Mouse (Mus musculus) megakaryocyte, embryonic 14.5 days (primary cell): Measurements from ENCODE around the gene Anapc16. TPM values are rescaled to one million over a fixed set of nuclear protein-coding genes. Genes with fewer than 3 reads are reported as not detected.

ENCODE experiments used
- H3K27me3 ChIP-seq: replicated peaks from 2 replicates; pipeline ENCODE3; 2012; ENCODE audit warnings: inconsistent platforms
- H3K36me3 ChIP-seq: replicated peaks from 2 replicates; pipeline ENCODE3; 2012; ENCODE audit warnings: low read length, inconsistent platforms, mixed read lengths
- H3K4me1 ChIP-seq: 2 replicates; pipeline ENCODE4 v1.6.1; 2012; ENCODE audit warnings: inconsistent platforms
- H3K4me3 ChIP-seq: replicated peaks from 2 replicates; pipeline ENCODE3; 2012; ENCODE audit warnings: moderate library complexity, mild to moderate bottlenecking, inconsistent platforms
- H3K9me3 ChIP-seq: 2 replicates; pipeline ENCODE4 v1.6.1; 2012; ENCODE audit warnings: inconsistent platforms
- FLI1 ChIP-seq: IDR thresholded peaks from 2 replicates; pipeline ENCODE4 v1.6.1; 2012; ENCODE audit warnings: low read length, inconsistent platforms, mixed read lengths
- GATA1 ChIP-seq: IDR thresholded peaks from 3 replicates; pipeline ENCODE4 v1.6.1; 2012; ENCODE audit warnings: mixed read lengths, low read length, inconsistent platforms, borderline replicate concordance
- polyA plus RNA-seq: library from polyadenylated mRNA; stranded (reverse); fragments of >175 nt; gene quantifications from 2 replicates; pipeline ENCODE4 v1.2.3, GENCODE M21; 2012; ENCODE audit warnings: low replicate concordance; ENCODE audit not compliant: insufficient read depth

The Anapc16 gene
- polyA plus RNA-seq, 1 experiment = 169 TPM

DNA sequence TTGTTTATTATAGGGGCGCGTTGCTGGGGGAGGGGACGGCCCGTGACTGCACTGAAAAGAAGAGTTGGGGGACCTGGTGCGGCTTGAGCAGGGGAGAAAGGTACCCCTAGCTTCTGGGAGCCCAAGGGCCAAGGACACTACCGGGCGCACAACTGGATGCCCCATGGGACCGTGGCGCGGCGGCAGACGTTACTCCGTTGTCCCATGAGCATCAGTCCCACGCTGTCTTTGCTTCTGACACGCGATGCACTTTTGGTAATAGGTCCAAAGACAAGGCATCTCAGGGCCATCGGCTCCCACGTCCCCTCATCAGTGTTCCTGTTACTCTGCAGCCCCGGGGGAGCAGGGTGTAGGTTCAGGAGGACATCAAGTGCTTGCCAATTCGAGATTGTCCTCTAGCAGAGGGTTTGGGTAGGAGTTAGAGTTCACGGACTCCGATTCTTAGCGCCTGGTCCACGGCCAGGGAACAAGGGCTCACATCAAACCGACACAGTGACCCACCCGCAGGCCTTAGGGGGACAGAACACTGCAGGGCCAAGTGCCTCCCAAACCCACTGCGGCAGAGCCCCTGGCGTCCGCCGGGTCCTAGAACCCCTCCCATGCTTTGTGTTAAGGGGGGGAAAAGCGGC lies 50.7 kb downstream of the Anapc16 start:
- Histone ChIP-seq H3K36me3 (peaks cover 27% of the 10 kb centered on the region), H3K9me3 (no peaks in the 10 kb centered on the region), H3K4me1 (peaks cover 63% of the 10 kb centered on the region), H3K4me3 (peak overlapping the region; percentile 93), H3K27me3 (no peaks in the 10 kb centered on the region)
- TF ChIP-seq GATA1 (no peak), FLI1 (no peak)

DNA sequence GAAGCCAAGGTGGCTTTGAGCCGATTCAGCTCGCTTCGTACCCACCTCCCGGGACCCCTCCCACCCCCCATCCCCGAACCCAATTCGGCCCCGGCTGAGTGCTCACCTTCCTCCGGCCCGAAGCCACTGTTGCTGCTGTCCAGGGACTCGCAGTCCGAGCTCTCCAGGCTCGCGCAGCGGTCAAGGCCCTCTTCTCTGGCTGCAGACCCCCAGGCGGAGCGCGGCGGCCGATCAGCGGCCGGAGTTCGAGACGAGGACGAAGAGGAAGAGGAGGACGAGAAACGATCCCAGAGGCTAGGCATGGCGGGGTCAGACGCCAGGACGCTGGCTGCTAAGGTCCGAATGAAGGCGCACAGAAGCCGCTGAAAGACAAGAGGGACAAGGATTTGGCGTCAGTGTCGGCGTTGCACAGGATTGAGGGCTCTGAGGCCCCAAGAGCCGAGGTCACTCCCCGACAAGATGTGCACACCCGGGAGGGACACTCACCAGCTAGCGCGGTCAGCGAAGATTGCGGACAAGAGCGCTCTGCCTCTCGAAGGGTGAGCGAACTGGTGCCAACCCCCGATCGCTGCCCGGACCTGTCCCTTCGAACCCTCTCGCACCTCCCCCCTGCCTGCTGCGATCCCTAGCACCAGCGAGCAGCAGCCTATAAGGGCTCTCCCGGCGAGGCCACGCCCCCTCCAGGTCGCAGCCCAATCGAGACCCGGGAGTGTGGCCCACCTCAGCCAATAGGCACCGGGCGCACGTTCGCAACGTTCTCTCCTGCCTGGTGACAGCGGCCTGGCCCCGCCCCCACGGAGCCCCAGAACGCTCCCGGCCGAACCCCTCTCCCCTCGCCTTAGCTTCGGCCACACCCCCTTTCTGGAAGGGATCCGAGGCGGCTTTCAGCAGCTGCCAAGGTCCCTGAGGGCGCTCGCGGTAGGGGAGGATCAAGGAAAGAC lies 51.5 kb downstream of the Anapc16 start, which contains the start of gene Ddit4:
Ddit4 (minus strand) TSS at position 624 of the 941 bp plus-strand sequence.
- no peaks in the 10 kb centered on the region for H3K9me3 ChIP-seq
- TF ChIP-seq GATA1 = no peak
- no peak for TF ChIP-seq FLI1
- peaks cover 27% of the 10 kb centered on the region for H3K36me3 ChIP-seq
- no peaks in the 10 kb centered on the region for H3K27me3 ChIP-seq
- H3K4me3 ChIP-seq = peak within 1 kb of the TSS; percentile 93
- peaks cover 68% of the 10 kb centered on the region for H3K4me1 ChIP-seq

DNA sequence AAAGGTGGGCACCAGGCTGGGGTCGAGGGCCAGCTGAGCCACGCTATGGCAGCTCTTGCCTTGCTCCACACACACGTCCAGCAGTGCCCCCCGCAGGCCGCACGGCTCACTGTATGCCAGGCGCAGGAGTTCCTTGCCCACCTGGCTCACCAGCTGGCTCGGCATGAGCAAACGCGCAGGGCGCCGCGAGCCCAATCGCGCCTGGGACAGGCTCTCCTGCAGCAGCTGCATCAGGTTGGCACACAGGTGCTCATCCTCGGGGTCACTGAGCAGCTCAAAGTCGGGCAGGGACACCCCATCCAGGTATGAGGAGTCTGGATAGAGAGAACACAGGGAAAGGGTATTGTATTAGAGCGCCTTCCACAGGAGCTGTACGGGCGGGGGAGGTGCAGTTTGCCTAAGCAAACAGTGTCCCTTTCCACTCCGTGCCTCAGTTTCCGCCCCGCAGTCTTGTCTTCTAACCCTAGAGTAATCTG lies 52.2 kb downstream of the Anapc16 start:
- TF ChIP-seq GATA1 (no peak), FLI1 (no peak)
- Histone ChIP-seq H3K36me3 (peaks cover 27% of the 10 kb centered on the region), H3K4me3 (peak overlapping the region; percentile 93), H3K4me1 (peaks cover 75% of the 10 kb centered on the region), H3K9me3 (no peaks in the 10 kb centered on the region), H3K27me3 (no peaks in the 10 kb centered on the region)

DNA sequence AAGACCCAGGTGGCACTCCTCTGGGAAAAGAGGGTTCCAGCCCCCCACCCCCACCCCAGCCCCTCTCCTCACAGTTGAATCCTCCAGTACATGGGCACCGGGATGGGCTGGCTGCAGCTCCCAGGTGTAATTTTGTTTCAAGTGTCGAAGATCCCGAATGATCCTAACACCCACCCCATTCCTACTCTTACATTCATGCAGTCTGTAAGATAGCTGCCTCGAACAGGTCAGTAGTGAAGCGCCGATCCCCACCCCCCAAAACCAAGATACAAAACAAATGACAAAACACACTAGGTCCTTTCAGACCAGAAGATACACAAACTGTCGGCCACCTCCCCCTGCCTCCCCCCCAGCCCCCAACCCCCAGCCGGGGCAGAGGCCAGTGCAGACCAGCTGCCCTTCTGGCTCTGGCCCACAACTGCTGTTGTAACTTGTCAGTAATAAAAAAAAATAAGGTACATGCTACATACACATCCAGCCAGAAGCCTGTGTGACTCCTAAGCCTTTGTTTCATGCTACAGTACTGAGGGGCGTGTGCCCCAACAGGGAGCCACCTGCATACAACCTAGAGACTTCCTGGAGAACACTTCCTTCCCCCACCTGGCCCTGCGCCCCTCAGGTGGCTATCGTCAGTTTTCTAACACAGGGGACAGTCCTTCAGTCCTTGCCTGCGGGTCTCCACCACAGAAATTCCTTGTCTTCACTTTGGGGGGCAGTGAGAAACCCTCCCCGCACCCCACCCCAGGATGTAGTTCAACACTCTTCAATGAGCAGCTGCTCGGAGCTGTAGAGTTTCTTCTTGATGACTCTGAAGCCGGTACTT lies 52.9 kb downstream of the Anapc16 start:
- H3K4me1 ChIP-seq = peaks cover 79% of the 10 kb centered on the region
- peaks cover 27% of the 10 kb centered on the region for H3K36me3 ChIP-seq
- TF ChIP-seq GATA1 (no peak), FLI1 (no peak)
- no peaks in the 10 kb centered on the region for H3K9me3 ChIP-seq
- no peaks in the 10 kb centered on the region for H3K27me3 ChIP-seq
- peak overlapping the region; percentile 93 for H3K4me3 ChIP-seq

DNA sequence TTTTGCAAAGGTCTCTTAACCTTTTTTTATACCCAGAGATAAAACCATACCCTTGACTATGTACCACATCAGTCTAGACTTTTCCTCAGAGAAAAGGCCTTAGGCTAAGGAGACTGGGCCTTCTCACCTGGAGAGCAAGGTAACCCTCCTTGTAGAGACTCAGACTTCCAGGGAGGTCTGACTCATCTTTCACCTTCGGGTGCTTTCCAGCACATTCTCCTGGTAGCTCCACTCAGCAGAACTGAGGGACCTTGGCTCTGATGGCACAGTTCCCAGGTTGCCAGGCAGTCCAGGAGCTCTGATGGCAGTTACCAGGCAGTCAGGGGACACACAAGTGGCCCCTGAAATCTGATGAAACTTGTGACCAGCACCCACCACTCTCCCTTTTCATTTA lies 53.7 kb downstream of the Anapc16 start:
- Histone ChIP-seq H3K4me3 (peak overlapping the region; percentile 93), H3K4me1 (peaks cover 82% of the 10 kb centered on the region), H3K27me3 (no peaks in the 10 kb centered on the region), H3K36me3 (peaks cover 27% of the 10 kb centered on the region), H3K9me3 (no peaks in the 10 kb centered on the region)
- no peak for TF ChIP-seq FLI1

DNA sequence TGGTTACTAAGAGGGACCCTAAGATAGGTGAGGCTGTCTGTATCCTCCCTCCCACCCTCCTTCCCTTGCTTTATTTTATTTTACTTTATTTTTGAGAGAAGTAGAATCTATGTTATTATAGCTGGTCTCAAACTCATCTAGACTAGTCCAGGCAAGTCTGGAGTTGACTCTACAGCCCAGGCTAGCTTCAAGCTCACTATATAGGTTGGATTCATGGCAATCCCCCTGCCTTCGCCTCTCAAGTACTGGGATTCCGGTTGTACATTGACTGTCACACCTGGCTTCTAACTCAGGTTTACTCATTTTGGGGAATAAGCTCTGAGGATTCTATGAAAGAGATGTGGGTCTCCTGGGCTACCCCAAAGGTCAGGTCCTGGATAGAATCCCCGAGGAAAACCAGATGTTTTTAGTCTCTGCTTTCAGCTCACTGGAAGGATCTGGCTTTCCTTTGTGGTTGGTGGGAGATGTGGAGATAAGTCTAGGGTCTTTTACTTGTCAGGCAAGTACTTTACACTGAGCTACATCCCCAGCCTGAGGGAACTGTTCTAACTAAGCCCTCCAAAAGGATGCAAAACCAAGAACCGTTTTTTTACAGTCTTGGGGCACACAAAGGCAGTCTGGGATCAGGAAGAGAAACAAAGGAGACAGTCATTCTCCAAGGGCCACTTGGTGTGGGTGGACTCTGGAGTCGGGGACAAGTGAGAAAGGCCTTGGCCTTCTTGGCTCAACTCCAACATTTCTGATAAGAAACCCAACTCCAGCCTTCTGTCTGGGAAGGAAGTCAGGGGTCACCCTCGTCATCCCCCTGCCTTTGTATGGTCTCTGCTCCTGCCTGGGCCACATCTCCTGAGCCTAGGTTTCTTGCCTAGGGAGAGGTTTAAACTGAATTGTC lies 54.3 kb downstream of the Anapc16 start:
- H3K4me1 ChIP-seq = peaks cover 84% of the 10 kb centered on the region

DNA sequence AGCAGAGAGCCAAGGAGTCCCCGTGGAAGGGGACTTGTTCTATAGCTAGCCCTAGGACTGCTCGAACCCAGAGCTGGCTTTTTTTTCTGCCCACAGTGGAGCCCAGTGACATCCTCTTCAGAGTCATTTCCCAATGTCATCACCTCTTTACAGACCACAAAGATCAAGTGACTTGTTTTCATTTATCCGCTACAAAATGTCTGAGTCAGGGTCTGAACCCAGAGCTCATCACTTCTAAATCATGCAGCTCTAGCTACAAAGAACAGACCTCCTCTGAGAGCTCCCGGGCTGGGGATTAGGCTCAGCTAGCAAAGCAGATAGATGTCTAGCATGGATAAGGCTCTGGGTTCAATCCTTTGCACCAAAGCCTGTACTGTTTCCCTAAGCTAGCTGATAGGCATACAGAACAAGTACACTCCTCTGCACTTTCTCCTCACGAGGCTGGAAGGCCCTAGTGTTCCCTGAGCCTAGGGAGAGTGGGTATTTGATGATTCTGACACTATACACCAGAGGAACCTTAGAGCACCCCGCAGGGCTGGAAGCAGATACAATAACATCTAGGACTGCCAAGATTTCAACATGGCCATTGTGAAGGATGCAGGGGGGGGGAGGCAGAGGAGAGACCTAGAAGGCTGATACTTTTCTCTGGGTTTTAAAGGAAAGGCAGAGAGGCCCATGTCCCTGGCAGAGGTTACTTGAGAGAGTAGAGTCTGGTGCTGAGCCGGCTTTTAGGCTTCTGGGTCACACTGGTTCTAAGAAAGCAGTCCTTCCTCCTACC lies 55.5 kb downstream of the Anapc16 start:
- Histone ChIP-seq H3K4me1 (peaks cover 84% of the 10 kb centered on the region), H3K9me3 (no peaks in the 10 kb centered on the region), H3K4me3 (peak overlapping the region; percentile 93), H3K36me3 (peaks cover 27% of the 10 kb centered on the region), H3K27me3 (no peaks in the 10 kb centered on the region)
- TF ChIP-seq FLI1 = no peak
- TF ChIP-seq GATA1 = no peak

More for the DNA sequence above, 54.3 kb downstream of the Anapc16 start:
- peak; percentile 91 for TF ChIP-seq GATA1
- no peak for TF ChIP-seq FLI1
- H3K9me3 ChIP-seq = no peaks in the 10 kb centered on the region
- peaks cover 27% of the 10 kb centered on the region for H3K36me3 ChIP-seq
- H3K27me3 ChIP-seq = no peaks in the 10 kb centered on the region
- peak overlapping the region; percentile 93 for H3K4me3 ChIP-seq

DNA sequence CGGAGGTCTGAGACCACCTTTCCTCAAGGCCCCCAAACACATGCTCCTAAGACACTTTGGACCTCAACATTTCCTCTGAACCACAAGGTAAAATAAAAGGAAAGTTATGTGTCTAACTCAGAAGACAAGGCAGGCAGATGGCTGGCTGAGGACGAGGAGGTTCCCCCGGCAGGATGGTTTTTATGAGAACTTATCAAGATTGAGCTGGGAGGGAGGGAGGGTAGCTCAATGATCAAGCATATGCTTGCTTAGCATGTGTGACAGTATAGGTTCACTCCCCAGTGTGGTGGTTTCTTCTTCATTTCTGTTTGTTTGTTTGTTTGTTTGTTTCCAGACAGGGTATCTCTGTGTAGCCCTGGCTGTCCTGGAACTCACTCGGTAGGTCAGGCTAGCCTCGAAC lies 56.6 kb downstream of the Anapc16 start:
- Histone ChIP-seq H3K4me3 (no peak overlapping the region), H3K4me1 (peaks cover 88% of the 10 kb centered on the region), H3K36me3 (peaks cover 26% of the 10 kb centered on the region), H3K27me3 (no peaks in the 10 kb centered on the region), H3K9me3 (no peaks in the 10 kb centered on the region)
- TF ChIP-seq FLI1 (no peak), GATA1 (no peak)
